Mouse (Mus musculus) cerebral cortex, adult 2 months (tissue): ENCODE data around the gene Mastl.

Source experiments
- WGBS: fragments of 180-500 bp; shearing (Covaris S2); methylation state at CpG from one replicate; pipeline ENCODE4 v1.1.7; 2018; 5-methylcytosine and 5-hydroxymethylcytosine counted together

The Mastl gene

DNA sequence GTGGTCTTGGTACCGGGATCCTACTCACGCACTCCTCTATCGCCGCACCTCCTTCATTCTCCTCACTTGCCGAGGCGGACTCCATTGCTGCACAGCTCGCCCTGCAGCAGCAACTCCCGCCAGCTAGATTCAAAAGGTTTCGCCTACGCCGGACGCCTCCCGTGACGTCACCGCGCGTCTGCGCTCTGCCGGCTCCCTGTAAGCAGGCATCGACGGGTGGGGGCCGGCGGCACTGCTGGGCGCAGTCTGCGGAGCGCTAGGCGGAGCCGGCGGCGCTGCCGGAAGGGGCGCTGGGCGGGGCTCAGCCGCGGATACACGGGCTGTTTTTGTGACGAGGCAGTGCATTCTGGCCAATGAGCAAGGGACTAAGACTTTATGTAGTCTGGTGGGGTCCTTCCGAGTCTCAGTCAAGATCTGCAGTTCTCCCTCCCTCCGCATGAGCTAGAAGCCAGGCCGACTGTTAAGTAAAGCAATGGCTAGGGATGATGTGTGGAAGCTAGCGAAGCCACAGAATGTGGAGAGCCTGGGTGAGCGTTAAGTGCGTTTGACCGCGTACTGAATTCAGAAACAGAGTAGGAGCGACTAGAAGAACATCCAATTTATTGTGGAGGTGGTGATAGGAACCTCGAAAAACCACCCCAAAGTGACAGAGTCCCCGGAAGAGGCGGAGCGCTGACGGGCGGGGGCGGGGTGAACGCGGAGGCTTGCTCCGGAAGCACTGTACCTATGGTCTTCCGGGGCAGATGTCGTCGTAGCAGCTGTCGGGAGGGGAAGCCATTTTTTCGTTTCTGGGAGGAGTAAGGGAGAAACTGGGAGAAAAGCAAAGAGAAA lies at the start of gene Mastl, which contains the start of gene Yme1l1:
Mastl (minus strand) TSS at position 248 of the 831 bp plus-strand sequence.
Yme1l1 (plus strand) TSS at position 593 of the 831 bp plus-strand sequence.
- WGBS: under 1% methylated on average over 61 of the region's 61 CpGs

- 59% methylated on average over 15 of the region's 15 CpGs for WGBS
These were observed 47.3 kb upstream of the Mastl start for GRCm38 (mm10) chr2:23202900-23203670.

GRCm38 (mm10) chr2:23201034-23201433 lies 45.2 kb upstream of the Mastl start:
- WGBS: 62% methylated on average over 1 of the region's 1 CpGs

DNA sequence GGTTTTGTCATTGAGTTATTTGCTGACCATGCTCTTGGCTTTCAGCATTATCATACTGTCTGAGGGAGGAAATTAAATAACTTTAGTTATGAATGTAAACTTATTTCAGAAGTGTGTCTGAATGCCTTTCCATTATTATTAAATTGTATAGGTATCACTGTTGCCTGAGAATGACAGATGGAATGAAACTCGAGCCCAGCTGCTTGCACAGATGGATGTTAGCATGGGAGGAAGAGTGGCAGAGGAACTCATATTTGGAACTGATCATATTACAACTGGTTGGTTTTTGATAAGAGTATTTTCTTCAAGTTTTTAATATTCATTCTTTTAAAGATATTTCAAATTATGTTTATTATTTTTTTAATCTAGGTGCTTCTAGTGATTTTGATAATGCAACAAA lies 38.5 kb upstream of the Mastl start:
- WGBS: 52% methylated on average over 1 of the region's 1 CpGs

DNA sequence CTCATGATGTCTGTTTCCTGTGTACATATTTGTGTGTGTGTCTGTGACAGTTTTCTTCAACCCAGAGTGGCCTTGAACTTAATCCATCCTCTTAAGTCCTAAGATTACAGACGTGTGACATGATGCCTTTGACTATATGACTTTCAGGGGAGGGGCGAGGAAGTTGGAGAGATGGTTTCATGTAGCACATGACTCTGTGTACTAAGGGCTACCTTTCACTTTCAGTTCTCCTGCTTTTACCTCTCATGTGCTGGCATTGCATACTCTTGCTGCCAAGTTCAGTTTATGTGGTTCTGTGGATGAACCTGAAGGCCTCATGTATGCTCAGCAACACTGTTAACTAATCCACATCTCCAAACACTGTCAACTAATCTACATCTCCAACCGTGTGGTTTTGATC lies 16.5 kb upstream of the Mastl start:
- WGBS: 88% methylated on average over 3 of the region's 3 CpGs

GRCm38 (mm10) chr2:23156608-23157081 lies 821 bp upstream of the Mastl start:
- under 1% methylated on average over 17 of the region's 17 CpGs for WGBS

GRCm38 (mm10) chr2:23155199-23155621 lies 614 bp downstream of the Mastl start:
- WGBS: 7% methylated on average over 5 of the region's 5 CpGs

GRCm38 (mm10) chr2:23092216-23092615 lies 63.6 kb downstream of the Mastl start:
- 52% methylated on average over 5 of the region's 5 CpGs for WGBS

- 93% methylated on average over 8 of the region's 8 CpGs for WGBS
These were observed 71.3 kb downstream of the Mastl start for GRCm38 (mm10) chr2:23084540-23084939.

- 98% methylated on average over 2 of the region's 2 CpGs for WGBS
These were observed 77.2 kb downstream of the Mastl start for GRCm38 (mm10) chr2:23078588-23078987.

DNA sequence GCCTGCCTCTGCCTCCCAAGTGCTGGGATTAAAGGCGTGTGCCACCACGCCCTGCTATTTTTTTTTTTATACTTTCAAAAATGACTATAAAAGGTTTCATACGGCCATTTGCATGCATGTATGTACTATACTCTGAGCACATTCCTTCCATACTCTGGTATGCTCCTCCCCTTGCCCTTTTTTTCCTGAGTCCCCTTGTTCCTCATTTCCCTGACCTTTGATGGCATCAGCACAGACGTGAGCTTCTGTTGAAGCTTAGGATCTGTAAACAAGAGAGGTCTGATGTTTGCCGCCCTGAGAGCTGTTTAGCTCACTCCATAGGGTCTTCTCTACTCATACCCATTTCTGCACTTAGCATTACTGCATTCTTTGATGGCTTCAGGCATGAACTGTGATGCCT lies 78.1 kb downstream of the Mastl start:
- WGBS: 89% methylated on average over 5 of the region's 5 CpGs

- WGBS: 78% methylated on average over 1 of the region's 1 CpGs
These were observed 84.4 kb downstream of the Mastl start for GRCm38 (mm10) chr2:23071406-23071805.

DNA sequence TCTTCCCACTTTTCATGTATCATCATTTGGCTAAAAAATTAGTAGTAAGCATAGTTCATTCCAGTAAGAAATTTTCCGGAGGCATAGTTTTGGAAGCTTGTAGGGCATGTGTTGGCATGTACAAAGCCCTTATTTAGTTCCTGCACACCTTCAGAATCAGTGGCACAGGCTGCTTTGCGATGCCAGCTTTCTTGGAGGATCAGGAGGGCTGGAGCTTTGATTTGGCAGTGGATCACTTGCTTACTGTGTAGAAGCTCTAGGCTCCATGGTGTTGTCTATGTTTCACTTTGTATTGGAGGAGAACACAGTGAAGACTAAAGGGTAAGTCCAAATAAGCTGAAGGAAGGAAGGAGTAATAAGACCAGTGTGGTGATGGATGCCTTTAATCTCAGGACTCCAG lies 85.3 kb downstream of the Mastl start:
- WGBS: 64% methylated on average over 2 of the region's 2 CpGs

DNA sequence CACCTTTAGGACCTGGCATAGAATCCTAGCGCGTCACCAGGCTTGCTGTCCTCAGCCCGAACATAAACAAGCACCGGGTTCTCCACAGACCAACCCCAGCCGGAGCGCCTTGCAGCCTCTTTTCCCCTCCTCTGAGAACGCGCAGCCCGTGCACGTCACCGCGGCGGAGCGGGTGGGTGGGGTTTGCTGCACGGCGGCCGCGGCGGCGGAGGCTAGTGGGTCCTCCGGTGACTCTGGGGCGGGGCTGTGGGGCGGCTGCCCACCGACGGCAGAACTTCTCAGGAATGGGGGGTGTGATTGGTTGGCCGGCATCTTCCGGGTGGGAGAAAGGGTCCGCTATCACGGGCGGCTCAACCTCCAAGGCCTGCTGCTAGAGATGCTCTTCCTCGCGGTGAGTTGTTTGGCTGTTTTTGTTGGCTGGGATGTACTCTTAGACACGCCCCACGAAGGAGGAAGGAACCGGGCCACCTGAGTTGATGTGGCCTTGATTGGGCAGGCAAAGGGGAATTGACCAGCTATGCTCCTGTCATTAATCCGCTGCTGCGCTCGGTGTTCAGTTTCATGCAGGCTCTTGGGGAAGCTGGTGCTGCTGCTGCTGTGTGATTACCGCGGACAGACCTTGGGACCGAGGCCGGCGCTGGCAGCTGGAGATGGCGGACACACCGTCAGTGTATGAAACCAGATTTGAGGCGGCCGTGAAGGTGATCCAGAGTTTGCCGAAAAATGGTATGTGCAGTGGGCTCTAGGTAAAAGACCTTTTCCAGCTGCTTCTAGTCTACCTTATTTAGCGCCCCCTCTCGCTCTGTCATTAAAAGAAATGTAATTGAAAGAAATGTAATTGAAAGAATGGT lies 86.7 kb downstream of the Mastl start:
- WGBS: under 1% methylated on average over 50 of the region's 50 CpGs

- whole genome bisulfite sequencing: under 1% methylated on average over 21 of the region's 21 CpGs
These were observed 87.5 kb downstream of the Mastl start for GRCm38 (mm10) chr2:23068370-23068737.

- 2% methylated on average over 34 of the region's 34 CpGs for WGBS
These were observed 88.1 kb downstream of the Mastl start, which contains the start of gene Acbd5 for GRCm38 (mm10) chr2:23067552-23068369. Gene Acbd5, plus strand, starts transcription at chr2:23068167.
